Mouse (Mus musculus): Measurements from ENCODE around the gene Gm20388. TPM values are rescaled to one million over a fixed set of nuclear protein-coding genes. Genes with fewer than 3 reads are reported as not detected.
A peak's percentile ranks its signal among the peaks of the same experiment; 100 is the strongest.
"Not testable (repeated sequence)": the region's sequence is repeated elsewhere in the genome, so short reads cannot be mapped to it uniquely, and the experiment has no call there.

Gm20388 gene
- polyA plus RNA-seq, 1 experiment from 2014 or later: 4.4 TPM

GRCm38 (mm10) chr8:123017143-123017542 is 3106.5 kb downstream of the Gm20388 start:
- Histone ChIP-seq H3K9ac (replicated peaks) (no peak overlapping the region), H3K4me1 (replicated peaks) (peaks cover 20% of the 10 kb centered on the region), H3K36me3 (no peaks in the 10 kb centered on the region), H3K4me2 (replicated peaks) (no peak overlapping the region), H3K4me3 (replicated peaks) (no peak overlapping the region), H3K27ac (no peak overlapping the region), H3K27me3 (no peaks in the 10 kb centered on the region), H3K9me3 (no peaks in the 10 kb centered on the region)
- ATAC-seq: no peak
- 96% methylated on average over 4 of the region's 4 CpGs for WGBS

GRCm38 (mm10) chr8:123018484-123019164 is 3108.0 kb downstream of the Gm20388 start:
- H3K4me2 ChIP-seq (replicated peaks): no peak overlapping the region
- H3K9me3 ChIP-seq: no peaks in the 10 kb centered on the region
- peaks cover 20% of the 10 kb centered on the region for H3K4me1 ChIP-seq (replicated peaks)
- ATAC-seq: no peak
- H3K27ac ChIP-seq: peak overlapping the region; percentile 2; the same call in 1 of the 2 replicates
- no peak overlapping the region for H3K4me3 ChIP-seq (replicated peaks)
- H3K36me3 ChIP-seq: no peaks in the 10 kb centered on the region
- WGBS: 77% methylated on average over 4 of the region's 4 CpGs
- no peaks in the 10 kb centered on the region for H3K27me3 ChIP-seq
- H3K9ac ChIP-seq (replicated peaks): no peak overlapping the region

- no peak overlapping the region for H3K4me3 ChIP-seq (replicated peaks)
- H3K27me3 ChIP-seq: no peaks in the 10 kb centered on the region
- peaks cover 20% of the 10 kb centered on the region for H3K4me1 ChIP-seq (replicated peaks)
- no peaks in the 10 kb centered on the region for H3K9me3 ChIP-seq
- no peak overlapping the region for H3K27ac ChIP-seq
- no peaks in the 10 kb centered on the region for H3K36me3 ChIP-seq
- ATAC-seq: no peak
- no peak overlapping the region for H3K4me2 ChIP-seq (replicated peaks)
- 85% methylated on average over 2 of the region's 2 CpGs for WGBS
- no peak overlapping the region for H3K9ac ChIP-seq (replicated peaks)
These were observed 3109.4 kb downstream of the Gm20388 start for GRCm38 (mm10) chr8:123020084-123020483.

GRCm38 (mm10) chr8:123020859-123021258 is 3110.2 kb downstream of the Gm20388 start:
- no peak overlapping the region for H3K4me2 ChIP-seq (replicated peaks)
- no peak overlapping the region for H3K9ac ChIP-seq (replicated peaks)
- 87% methylated on average over 2 of the region's 2 CpGs for WGBS
- no peak overlapping the region for H3K27ac ChIP-seq
- H3K9me3 ChIP-seq: no peaks in the 10 kb centered on the region
- no peaks in the 10 kb centered on the region for H3K27me3 ChIP-seq
- H3K4me3 ChIP-seq (replicated peaks): no peak overlapping the region
- no peaks in the 10 kb centered on the region for H3K36me3 ChIP-seq
- ATAC-seq: no peak
- H3K4me1 ChIP-seq (replicated peaks): peaks cover 20% of the 10 kb centered on the region

GRCm38 (mm10) chr8:123021259-123021658 is 3110.6 kb downstream of the Gm20388 start:
- peaks cover 20% of the 10 kb centered on the region for H3K4me1 ChIP-seq (replicated peaks)
- H3K27me3 ChIP-seq: no peaks in the 10 kb centered on the region
- H3K36me3 ChIP-seq: no peaks in the 10 kb centered on the region
- no peak overlapping the region for H3K27ac ChIP-seq
- no peak overlapping the region for H3K4me3 ChIP-seq (replicated peaks)
- WGBS: 50% methylated on average over 1 of the region's 1 CpGs
- H3K9me3 ChIP-seq: no peaks in the 10 kb centered on the region
- no peak for ATAC-seq
- no peak overlapping the region for H3K9ac ChIP-seq (replicated peaks)
- no peak overlapping the region for H3K4me2 ChIP-seq (replicated peaks)

GRCm38 (mm10) chr8:123022727-123023126 is 3112.1 kb downstream of the Gm20388 start:
- peaks cover 23% of the 10 kb centered on the region for H3K4me1 ChIP-seq (replicated peaks)
- H3K27ac ChIP-seq: no peak overlapping the region
- H3K36me3 ChIP-seq: no peaks in the 10 kb centered on the region
- no peaks in the 10 kb centered on the region for H3K27me3 ChIP-seq
- H3K9ac ChIP-seq (replicated peaks): no peak overlapping the region
- WGBS: 85% methylated on average over 3 of the region's 3 CpGs
- no peak overlapping the region for H3K4me3 ChIP-seq (replicated peaks)
- H3K4me2 ChIP-seq (replicated peaks): no peak overlapping the region
- no peak for ATAC-seq
- no peaks in the 10 kb centered on the region for H3K9me3 ChIP-seq

GRCm38 (mm10) chr8:123024226-123024625 is 3113.6 kb downstream of the Gm20388 start:
- H3K4me1 ChIP-seq (replicated peaks): peaks cover 9% of the 10 kb centered on the region; the same call in 1 of the 2 replicates
- no peak overlapping the region for H3K9ac ChIP-seq (replicated peaks)
- no peaks in the 10 kb centered on the region for H3K36me3 ChIP-seq
- no peaks in the 10 kb centered on the region for H3K9me3 ChIP-seq
- no peak overlapping the region for H3K27ac ChIP-seq
- no peak for ATAC-seq
- no peak overlapping the region for H3K4me2 ChIP-seq (replicated peaks)
- no peak overlapping the region for H3K4me3 ChIP-seq (replicated peaks)
- H3K27me3 ChIP-seq: no peaks in the 10 kb centered on the region
- WGBS: 94% methylated on average over 2 of the region's 2 CpGs

- WGBS: 92% methylated on average over 3 of the region's 3 CpGs
- H3K4me3 ChIP-seq (replicated peaks): no peak overlapping the region
- no peak overlapping the region for H3K9ac ChIP-seq (replicated peaks)
- H3K4me2 ChIP-seq (replicated peaks): no peak overlapping the region
- H3K4me1 ChIP-seq (replicated peaks): 0 out of 2 replicates have a peak, but pooled peaks cover 3% of the 10 kb centered on the region
- no peak overlapping the region for H3K27ac ChIP-seq
- no peaks in the 10 kb centered on the region for H3K36me3 ChIP-seq
- H3K27me3 ChIP-seq: no peaks in the 10 kb centered on the region
- ATAC-seq: no peak
- H3K9me3 ChIP-seq: no peaks in the 10 kb centered on the region
These were observed 3115.3 kb downstream of the Gm20388 start for GRCm38 (mm10) chr8:123025951-123026351.

GRCm38 (mm10) chr8:123027786-123028185 is 3117.1 kb downstream of the Gm20388 start:
- ATAC-seq: no peak
- no peaks in the 10 kb centered on the region for H3K9me3 ChIP-seq
- no peak overlapping the region for H3K4me3 ChIP-seq (replicated peaks)
- no peaks in the 10 kb centered on the region for H3K27me3 ChIP-seq
- H3K9ac ChIP-seq (replicated peaks): no peak overlapping the region
- H3K36me3 ChIP-seq: no peaks in the 10 kb centered on the region
- no peak overlapping the region for H3K4me2 ChIP-seq (replicated peaks)
- peaks cover 16% of the 10 kb centered on the region for H3K4me1 ChIP-seq (replicated peaks)
- WGBS: 93% methylated on average over 8 of the region's 8 CpGs
- H3K27ac ChIP-seq: no peak overlapping the region

GRCm38 (mm10) chr8:123030091-123030490 is 3119.4 kb downstream of the Gm20388 start:
- not testable (repeated sequence) for ATAC-seq; H3K9me3 ChIP-seq; H3K9ac ChIP-seq (replicated peaks); H3K27ac ChIP-seq; H3K4me2 ChIP-seq (replicated peaks); H3K27me3 ChIP-seq; H3K36me3 ChIP-seq; H3K4me3 ChIP-seq (replicated peaks)
- peaks cover 33% of the 10 kb centered on the region for H3K4me1 ChIP-seq (replicated peaks)
- 84% methylated on average over 5 of the region's 5 CpGs for WGBS

- no peak overlapping the region for H3K4me3 ChIP-seq (replicated peaks)
- H3K27me3 ChIP-seq: no peaks in the 10 kb centered on the region
- no peaks in the 10 kb centered on the region for H3K9me3 ChIP-seq
- H3K4me1 ChIP-seq (replicated peaks): peaks cover 38% of the 10 kb centered on the region
- 88% methylated on average over 7 of the region's 7 CpGs for WGBS
- H3K9ac ChIP-seq (replicated peaks): no peak overlapping the region
- no peaks in the 10 kb centered on the region for H3K36me3 ChIP-seq
- H3K27ac ChIP-seq: no peak overlapping the region
- no peak overlapping the region for H3K4me2 ChIP-seq (replicated peaks)
- ATAC-seq: no peak
These were observed 3120.8 kb downstream of the Gm20388 start for GRCm38 (mm10) chr8:123031321-123031978.

GRCm38 (mm10) chr8:123032730-123033129 is 3122.1 kb downstream of the Gm20388 start:
- ATAC-seq: no peak
- H3K4me2 ChIP-seq (replicated peaks): no peak overlapping the region
- no peak overlapping the region for H3K27ac ChIP-seq
- no peak overlapping the region for H3K9ac ChIP-seq (replicated peaks)
- H3K36me3 ChIP-seq: no peaks in the 10 kb centered on the region
- no peaks in the 10 kb centered on the region for H3K9me3 ChIP-seq
- H3K4me1 ChIP-seq (replicated peaks): peaks cover 45% of the 10 kb centered on the region
- H3K27me3 ChIP-seq: no peaks in the 10 kb centered on the region
- no peak overlapping the region for H3K4me3 ChIP-seq (replicated peaks)

All from midbrain, embryonic 13.5 days (tissue).